Mouse (Mus musculus): Measurements from ENCODE around the gene Dnase1l3.

- TF ChIP-seq POLR2A (IDR thresholded peaks at IDR 0.05; ENCODE audit: extremely low read depth, insufficient read depth, low read length) (no peak), CTCF (IDR thresholded peaks at IDR 0.05; ENCODE audit: low read depth, low read length) (no peak)
Observed at GRCm38 (mm10) chr14:7974643-7975042, 19.7 kb downstream of the Dnase1l3 start.

Measured in liver, adult 2 months (tissue).